Mouse (Mus musculus) activated CD4-positive, CD25-positive, alpha-beta regulatory T cell, adult 9 weeks (primary cell): ENCODE measurements around the gene Tph2. TPM values are rescaled to one million over a fixed set of nuclear protein-coding genes. Genes with fewer than 3 reads are reported as not detected.

ENCODE experiments used
- polyA plus RNA-seq: library from polyadenylated mRNA; unstranded; fragments of 100-300 nt; shearing (Covaris generic); gene quantifications from one replicate; pipeline ENCODE4 v1.2.1, GENCODE M21; 2017

Gene Tph2
- not detected for polyA plus RNA-seq

GRCm38 (mm10) chr10:115184697-115185096 lies at the start of gene Tph2:
TSS of gene Tph2 (minus strand) at chr10:115185022.

Other genes with a start within 250 kb of the Tph2 start
- gene Tbc1d15, start 66.4 kb upstream of the Tph2 start, polyA plus RNA-seq = 115 TPM
- gene Rab21, start 130.6 kb upstream of the Tph2 start, polyA plus RNA-seq = 4.1 TPM
- gene Tmem19, start 177.5 kb upstream of the Tph2 start, polyA plus RNA-seq = 49.2 TPM
- gene Thap2, start 199.4 kb upstream of the Tph2 start, polyA plus RNA-seq = 15.4 TPM
- 30.2 TPM for gene Zfc3h1, start 199.9 kb upstream of the Tph2 start, polyA plus RNA-seq